Mouse (Mus musculus): ENCODE results near the gene Map3k14.

DNA sequence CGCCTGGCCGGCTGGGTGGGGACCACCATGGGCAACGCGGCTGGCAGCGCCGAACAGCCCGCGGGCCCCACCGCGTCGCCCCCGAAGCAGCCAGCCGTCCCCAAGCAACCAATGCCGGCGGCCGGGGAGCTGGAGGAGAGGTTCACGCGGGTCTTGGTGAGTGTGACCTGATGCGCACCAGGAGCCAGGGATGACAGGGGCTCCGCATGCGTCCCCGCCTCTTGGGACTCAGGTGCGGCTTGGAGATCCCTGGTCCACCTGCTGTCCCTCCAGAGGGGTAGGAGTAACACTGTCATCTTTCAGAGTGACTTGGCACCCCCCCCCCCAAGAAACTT lies 96.0 kb downstream of the Map3k14 start:
- no peak for TF ChIP-seq JUND (IDR thresholded peaks at IDR 0.05; ENCODE audit: low read depth, low read length)
- no peak for TF ChIP-seq KAT2A (conservative IDR thresholded peaks at IDR 0.05; ENCODE audit: low read depth, low read length)

All from MEL (cell line).